ENCODE assay signal across 21 mouse cellular contexts in genomic region chr7:118181123-118181522, GRCm38 (mm10). TPM values are rescaled to one million over a fixed set of nuclear protein-coding genes. Genes with fewer than 3 reads are reported as not detected.
DNase-seq lines count a peak whose midpoint lies in the region; ATAC-seq lines count a peak whose summit lies in the region.
"Had no signal": no experiment of that assay in that cellular context is flagged by ENCODE, and none has a peak within 500 bp of the region (broad histone marks: within the 10 kb centered on the region; RNA-seq: fewer than 3 reads in every experiment).

No protein-coding gene starts in this region.

- peak overlapping the region; percentile 11; the same call in 1 of the 2 replicates for H3K4me2 ChIP-seq in heart, embryonic 11.5 days
- H3K4me2 ChIP-seq in liver, embryonic 11.5 days: no peak overlapping the region
- H3K4me2 ChIP-seq: forebrain, embryonic 12.5 days; limb, embryonic 13.5 days; lung, embryonic 15.5 days; neural tube, embryonic 13.5 days had no signal

- no peaks in the 10 kb centered on the region for H3K9me3 ChIP-seq in heart, embryonic 11.5 days (replicated peaks; ENCODE audit: control insufficient read depth, low read length)
- no peaks in the 10 kb centered on the region for H3K9me3 ChIP-seq in liver, embryonic 11.5 days (ENCODE audit: control insufficient read depth, low read length)
- H3K9me3 ChIP-seq: embryonic facial prominence, embryonic 10.5 days; forebrain, embryonic 12.5 days; limb, embryonic 13.5 days; lung, embryonic 15.5 days; neural tube, embryonic 13.5 days had no signal

- intact Hi-C loops in heart, postnatal 10 days (cut with DNase I): no loop called here

- H3K4me1 ChIP-seq in heart, embryonic 11.5 days (ENCODE audit: control insufficient read depth, insufficient read depth, low read length): peaks cover 8% of the 10 kb centered on the region
- no peaks in the 10 kb centered on the region; the same call in 1 of the 2 replicates for H3K4me1 ChIP-seq in liver, embryonic 11.5 days (replicated peaks; ENCODE audit: control insufficient read depth, insufficient read depth, low read length)
- H3K4me1 ChIP-seq: embryonic facial prominence, embryonic 10.5 days; forebrain, embryonic 12.5 days; limb, embryonic 13.5 days; lung, embryonic 15.5 days; neural tube, embryonic 13.5 days had no signal

- peaks cover 30% of the 10 kb centered on the region for H3K36me3 ChIP-seq in heart, embryonic 11.5 days (ENCODE audit: control insufficient read depth, insufficient read depth, low read length)
- peaks cover 23% of the 10 kb centered on the region for H3K36me3 ChIP-seq in liver, embryonic 11.5 days (ENCODE audit: control insufficient read depth, insufficient read depth, low read length)

- no peak overlapping the region for H3K4me3 ChIP-seq in heart, embryonic 11.5 days (ENCODE audit: low read depth, low read length)
- H3K4me3 ChIP-seq in liver, embryonic 11.5 days (ENCODE audit: low read depth, low read length): no peak overlapping the region
- H3K4me3 ChIP-seq: embryonic facial prominence, embryonic 10.5 days; forebrain, embryonic 12.5 days; limb, embryonic 13.5 days; lung, embryonic 15.5 days; neural tube, embryonic 13.5 days had no signal

- H3K9ac ChIP-seq in heart, embryonic 11.5 days (ENCODE audit: low read depth, low read length): no peak overlapping the region
- no peak overlapping the region for H3K9ac ChIP-seq in liver, embryonic 11.5 days (ENCODE audit: low read depth, low read length)
- H3K9ac ChIP-seq: forebrain, embryonic 12.5 days; limb, embryonic 13.5 days; lung, embryonic 15.5 days; neural tube, embryonic 13.5 days had no signal

- no peaks in the 10 kb centered on the region for H3K27me3 ChIP-seq in heart, embryonic 11.5 days (ENCODE audit: control insufficient read depth, insufficient read depth, low read length)
- no peaks in the 10 kb centered on the region for H3K27me3 ChIP-seq in liver, embryonic 11.5 days (replicated peaks; ENCODE audit: control insufficient read depth, insufficient read depth, low read length)
- H3K27me3 ChIP-seq: forebrain, embryonic 12.5 days; limb, embryonic 13.5 days; lung, embryonic 15.5 days; neural tube, embryonic 13.5 days had no signal

- H3K27ac ChIP-seq in heart, embryonic 11.5 days (ENCODE audit: low read depth, low read length): peak overlapping the region; percentile 73
- no peak overlapping the region for H3K27ac ChIP-seq in liver, embryonic 11.5 days (ENCODE audit: low read depth, low read length)
- H3K27ac ChIP-seq: embryonic facial prominence, embryonic 10.5 days; forebrain, embryonic 12.5 days; hindbrain, postnatal 0 days; limb, embryonic 13.5 days; lung, embryonic 15.5 days; macrophage; neural tube, embryonic 13.5 days had no signal

- 27% methylated on average over 3 of the region's 3 CpGs for WGBS in heart, embryonic 11.5 days (ENCODE audit: insufficient replicate concordance)
- WGBS in liver, embryonic 11.5 days: 52% methylated on average over 3 of the region's 3 CpGs

- no peak for ATAC-seq in heart, embryonic 11.5 days (replicated peaks; ENCODE audit: insufficient number of reproducible peaks, low FRiP score, low TSS enrichment)
- peak; percentile 42; the same call in 1 of the 2 replicates for ATAC-seq in erythroid progenitor cell, adult 5-6 weeks (replicated peaks; ENCODE audit: low FRiP score, poor library complexity, severe bottlenecking)
- peak; percentile 66 for ATAC-seq in liver, embryonic 11.5 days (replicated peaks; ENCODE audit: low FRiP score)
- peak; percentile 65 for ATAC-seq in megakaryocyte progenitor cell, adult 5-6 weeks (replicated peaks; ENCODE audit: poor library complexity)
- ATAC-seq: hindbrain, postnatal 0 days had no signal

- no peak for DNase-seq in heart, postnatal 10 days
- DNase-seq in liver, embryonic 11.5 days (ENCODE audit: low spot score): no peak
- no peak for DNase-seq in cerebellum, postnatal 25 days
- no peak for DNase-seq in adrenal gland, postnatal 36 days
- DNase-seq in retina, embryonic 14.5 days (ENCODE audit: low spot score): no peak
- DNase-seq: adrenal gland, adult 8-10 months; cerebellum, adult 18-20 months; gastrocnemius, postnatal 10 days; kidney, adult 11 months; midbrain, embryonic 14.5 days; thymus, postnatal 14 days had no signal

RNA-seq across cellular contexts. Expression of gene Arl6ip1, which starts 51.7 kb away (rescaled TPM):
- 259 and 310 TPM in 2 replicates for polyA plus RNA-seq in heart, embryonic 11.5 days (2014; fragmentation: Nextera tagmentation; extraction: Ambion mirVana)
- 10 to 100 TPM; 49.7 to 56.8 TPM for total RNA-seq in heart, postnatal 10 days (2021)
- 748 and 760 TPM in 2 replicates for total RNA-seq in erythroid progenitor cell, adult 5-6 weeks (2015; ENCODE audit: low replicate concordance)
- total RNA-seq in erythroid progenitor cell, adult 5-6 weeks (2017; ENCODE audit: low replicate concordance): 576 and 709 TPM in 2 replicates
- 279 and 288 TPM in 2 replicates for polyA plus RNA-seq in liver, embryonic 11.5 days (2014; fragmentation: Nextera tagmentation; extraction: Ambion mirVana)
- 231 and 246 TPM in 2 replicates for total RNA-seq in megakaryocyte progenitor cell, adult 5-6 weeks (2015)
- total RNA-seq in megakaryocyte progenitor cell, adult 5-6 weeks (2017): 214 and 220 TPM in 2 replicates
- total RNA-seq in adrenal gland, postnatal 36 days (2021): 100 to 1,000 TPM; 179 to 182 TPM
